Mouse (Mus musculus): ENCODE data around the gene Smarcc2. TPM values are rescaled to one million over a fixed set of nuclear protein-coding genes. Genes with fewer than 3 reads are reported as not detected.
A peak's percentile ranks its signal among the peaks of the same experiment; 100 is the strongest.
"Not testable (repeated sequence)": the region's sequence is repeated elsewhere in the genome, so short reads cannot be mapped to it uniquely, and the experiment has no call there.

Smarcc2 gene
- total RNA-seq, 2 experiments from 2014 or later: 228 to 242 TPM

- no peak for DNase-seq (ENCODE audit: extremely low spot score in 1 of 2, low spot score in 1 of 2)
These were observed 17.5 kb upstream of the Smarcc2 start for GRCm38 (mm10) chr10:128441324-128442119.

- DNase-seq (ENCODE audit: extremely low spot score in 1 of 2, low spot score in 1 of 2): no peak
These were observed 16.3 kb upstream of the Smarcc2 start for GRCm38 (mm10) chr10:128442718-128443117.

- no peak for DNase-seq (ENCODE audit: extremely low spot score in 1 of 2, low spot score in 1 of 2)
These were observed 14.7 kb upstream of the Smarcc2 start for GRCm38 (mm10) chr10:128444354-128444753.

- DNase-seq (ENCODE audit: extremely low spot score in 1 of 2, low spot score in 1 of 2): no peak
These were observed 13.6 kb upstream of the Smarcc2 start for GRCm38 (mm10) chr10:128445407-128445806.

- no peak for DNase-seq (ENCODE audit: extremely low spot score in 1 of 2, low spot score in 1 of 2)
These were observed 8.0 kb upstream of the Smarcc2 start for GRCm38 (mm10) chr10:128451014-128451413.

- no peak for DNase-seq (ENCODE audit: extremely low spot score in 1 of 2, low spot score in 1 of 2)
These were observed 4.6 kb upstream of the Smarcc2 start for GRCm38 (mm10) chr10:128454471-128454870.

GRCm38 (mm10) chr10:128455280-128455679 is 3.8 kb upstream of the Smarcc2 start:
- peak in 1 of 2 experiments; percentile 58 for DNase-seq (ENCODE audit: extremely low spot score in 1 of 2, low spot score in 1 of 2)

GRCm38 (mm10) chr10:128457676-128458075 is 1.4 kb upstream of the Smarcc2 start:
- no peak for DNase-seq (ENCODE audit: extremely low spot score in 1 of 2, low spot score in 1 of 2)

- peak; percentile 99 for DNase-seq (ENCODE audit: extremely low spot score in 1 of 2, low spot score in 1 of 2)
These were observed 715 bp upstream of the Smarcc2 start for GRCm38 (mm10) chr10:128458348-128458718.

- DNase-seq (ENCODE audit: extremely low spot score in 1 of 2, low spot score in 1 of 2): peak; percentile 33 to 43
These were observed 591 bp downstream of the Smarcc2 start for GRCm38 (mm10) chr10:128459409-128460269.

GRCm38 (mm10) chr10:128460270-128460630 is 1.2 kb downstream of the Smarcc2 start:
- no peak for DNase-seq (ENCODE audit: extremely low spot score in 1 of 2, low spot score in 1 of 2)

GRCm38 (mm10) chr10:128474366-128474765 is 15.3 kb downstream of the Smarcc2 start:
- no peak for DNase-seq (ENCODE audit: extremely low spot score in 1 of 2, low spot score in 1 of 2)

GRCm38 (mm10) chr10:128486370-128486769 is 27.3 kb downstream of the Smarcc2 start:
- no peak for DNase-seq (ENCODE audit: extremely low spot score in 1 of 2, low spot score in 1 of 2)

GRCm38 (mm10) chr10:128487861-128488712 is 29.0 kb downstream of the Smarcc2 start:
- DNase-seq (ENCODE audit: extremely low spot score in 1 of 2, low spot score in 1 of 2): no peak

GRCm38 (mm10) chr10:128488776-128489175 is 29.7 kb downstream of the Smarcc2 start:
- no peak for DNase-seq (ENCODE audit: extremely low spot score in 1 of 2, low spot score in 1 of 2)

GRCm38 (mm10) chr10:128489380-128489779 is 30.3 kb downstream of the Smarcc2 start:
- DNase-seq (ENCODE audit: extremely low spot score in 1 of 2, low spot score in 1 of 2): no peak

GRCm38 (mm10) chr10:128489785-128490184 is 30.7 kb downstream of the Smarcc2 start:
- no peak for DNase-seq (ENCODE audit: extremely low spot score in 1 of 2, low spot score in 1 of 2)

- no peak for DNase-seq (ENCODE audit: extremely low spot score in 1 of 2, low spot score in 1 of 2)
These were observed 31.2 kb downstream of the Smarcc2 start for GRCm38 (mm10) chr10:128490232-128490631.

GRCm38 (mm10) chr10:128490912-128491311 is 31.9 kb downstream of the Smarcc2 start:
- DNase-seq (ENCODE audit: extremely low spot score in 1 of 2, low spot score in 1 of 2): no peak

- DNase-seq (ENCODE audit: extremely low spot score in 1 of 2, low spot score in 1 of 2): no peak
These were observed 32.4 kb downstream of the Smarcc2 start for GRCm38 (mm10) chr10:128491495-128491894.

- not testable (repeated sequence) for DNase-seq (ENCODE audit: extremely low spot score in 1 of 2, low spot score in 1 of 2)
These were observed 33.0 kb downstream of the Smarcc2 start for GRCm38 (mm10) chr10:128492051-128492450.

All from layer of hippocampus, postnatal 25 days (tissue).